Mouse (Mus musculus) stomach, embryonic 16.5 days (tissue): ENCODE results near the gene Hspb3. TPM values are rescaled to one million over a fixed set of nuclear protein-coding genes. Genes with fewer than 3 reads are reported as not detected.

Source experiments
- ATAC-seq: fragments of 200-750 bp; cut with Nextera tagmentation; 2 replicates; pipeline ENCODE4 v1.8.0; 2017; ENCODE audit warnings: moderate number of reproducible peaks, moderate TSS enrichment; ENCODE audit not compliant: insufficient read depth, low FRiP score
- H3K27ac ChIP-seq: fragments of 300-500 bp; sonication (generic); 2 replicates; pipeline ENCODE4 v1.5.1; 2014; ENCODE audit warnings: low read length
- H3K27me3 ChIP-seq: fragments of 300-500 bp; sonication (generic); 2 replicates; pipeline ENCODE4 v1.6.1; 2014; ENCODE audit warnings: low read length, control low read depth, mixed read lengths; ENCODE audit not compliant: control insufficient read depth, insufficient read depth
- H3K36me3 ChIP-seq: fragments of 300-500 bp; sonication (generic); 2 replicates; pipeline ENCODE4 v1.6.1; 2014; ENCODE audit warnings: low read length; ENCODE audit not compliant: control insufficient read depth, insufficient read depth
- H3K4me1 ChIP-seq: fragments of 300-500 bp; sonication (generic); 2 replicates; pipeline ENCODE4 v1.6.1; 2014; ENCODE audit warnings: low read length, control low read depth, mixed read lengths; ENCODE audit not compliant: control insufficient read depth, insufficient read depth
- H3K4me2 ChIP-seq: fragments of 300-500 bp; sonication (generic); 2 replicates; pipeline ENCODE4 v1.6.1; 2014; ENCODE audit warnings: low read depth, low read length, mixed read lengths
- H3K4me3 ChIP-seq: fragments of 300-500 bp; sonication (generic); replicated peaks from 2 replicates; pipeline ENCODE4 v1.5.1; 2014; ENCODE audit warnings: mild to moderate bottlenecking, low read length
- H3K9ac ChIP-seq: fragments of 300-500 bp; sonication (generic); 2 replicates; pipeline ENCODE4 v1.6.1; 2014; ENCODE audit warnings: low read length
- H3K9me3 ChIP-seq: fragments of 300-500 bp; sonication (generic); replicated peaks from 2 replicates; pipeline ENCODE4 v1.6.1; 2016; ENCODE audit warnings: low read length, control low read depth; ENCODE audit not compliant: control insufficient read depth
- WGBS: fragments of 180-500 bp; shearing (Covaris S2); extraction: QIAGEN DNeasy Blood & Tissue Kit; methylation state at CpG from one replicate; pipeline ENCODE4 v1.1.7; 2014; 5-methylcytosine and 5-hydroxymethylcytosine counted together
- polyA plus RNA-seq: library from polyadenylated mRNA; unstranded; fragments of >200 nt; fragmentation: Nextera tagmentation; extraction: Ambion mirVana; gene quantifications from 2 replicates; pipeline ENCODE4 v1.2.1, GENCODE M21; 2015

Hspb3 gene
- polyA plus RNA-seq, 1 experiment from 2014 or later: 5.2 TPM

GRCm38 (mm10) chr13:113689883-113690282 lies 26.4 kb upstream of the Hspb3 start:
- no peaks in the 10 kb centered on the region for H3K9me3 ChIP-seq
- no peak overlapping the region for H3K9ac ChIP-seq
- no peak for ATAC-seq

GRCm38 (mm10) chr13:113686691-113687121 lies 23.2 kb upstream of the Hspb3 start:
- no peaks in the 10 kb centered on the region for H3K4me1 ChIP-seq
- H3K9ac ChIP-seq: no peak overlapping the region
- H3K9me3 ChIP-seq: no peaks in the 10 kb centered on the region
- no peak for ATAC-seq
- WGBS: 61% methylated on average over 8 of the region's 8 CpGs
- no peaks in the 10 kb centered on the region for H3K27me3 ChIP-seq
- no peak overlapping the region for H3K4me2 ChIP-seq
- no peak overlapping the region for H3K4me3 ChIP-seq
- no peaks in the 10 kb centered on the region for H3K36me3 ChIP-seq
- no peak overlapping the region for H3K27ac ChIP-seq

More at GRCm38 (mm10) chr13:113689883-113690282, 26.4 kb upstream of the Hspb3 start:
- Histone ChIP-seq H3K4me2 (no peak overlapping the region), H3K36me3 (no peaks in the 10 kb centered on the region), H3K4me3 (no peak overlapping the region), H3K4me1 (no peaks in the 10 kb centered on the region), H3K27ac (no peak overlapping the region), H3K27me3 (no peaks in the 10 kb centered on the region)
- 71% methylated on average over 7 of the region's 7 CpGs for WGBS

- no peak overlapping the region for H3K4me3 ChIP-seq
- 0 out of 2 replicates have a peak, but pooled peaks cover 5% of the 10 kb centered on the region for H3K9me3 ChIP-seq
- WGBS: 74% methylated on average over 5 of the region's 5 CpGs
- no peak overlapping the region for H3K9ac ChIP-seq
- H3K4me1 ChIP-seq: no peaks in the 10 kb centered on the region
- H3K4me2 ChIP-seq: no peak overlapping the region
- H3K27me3 ChIP-seq: no peaks in the 10 kb centered on the region
- no peaks in the 10 kb centered on the region for H3K36me3 ChIP-seq
- no peak for ATAC-seq
- no peak overlapping the region for H3K27ac ChIP-seq
These were observed 19.3 kb upstream of the Hspb3 start for GRCm38 (mm10) chr13:113682821-113683220.

- Histone ChIP-seq H3K36me3 (no peaks in the 10 kb centered on the region), H3K9ac (no peak overlapping the region), H3K9me3 (0 out of 2 replicates have a peak, but pooled peaks cover 5% of the 10 kb centered on the region), H3K4me1 (no peaks in the 10 kb centered on the region), H3K27me3 (no peaks in the 10 kb centered on the region), H3K4me3 (no peak overlapping the region), H3K27ac (no peak overlapping the region), H3K4me2 (no peak overlapping the region)
- 88% methylated on average over 7 of the region's 7 CpGs for WGBS
- no peak for ATAC-seq
These were observed 17.2 kb upstream of the Hspb3 start for GRCm38 (mm10) chr13:113680646-113681045.

- no peaks in the 10 kb centered on the region for H3K36me3 ChIP-seq
- no peak overlapping the region for H3K9ac ChIP-seq
- H3K9me3 ChIP-seq: no peaks in the 10 kb centered on the region
- 34% methylated on average over 10 of the region's 10 CpGs for WGBS
- H3K27me3 ChIP-seq: no peaks in the 10 kb centered on the region
- H3K4me2 ChIP-seq: no peak overlapping the region
- H3K4me3 ChIP-seq: no peak overlapping the region
- ATAC-seq: no peak
- H3K4me1 ChIP-seq: no peaks in the 10 kb centered on the region
- H3K27ac ChIP-seq: no peak overlapping the region
These were observed 6.1 kb upstream of the Hspb3 start for GRCm38 (mm10) chr13:113669459-113670077.

- Histone ChIP-seq H3K36me3 (no peaks in the 10 kb centered on the region), H3K4me2 (no peak overlapping the region), H3K4me3 (no peak overlapping the region), H3K9me3 (no peaks in the 10 kb centered on the region), H3K27me3 (no peaks in the 10 kb centered on the region), H3K9ac (no peak overlapping the region), H3K4me1 (no peaks in the 10 kb centered on the region), H3K27ac (no peak overlapping the region)
- 56% methylated on average over 7 of the region's 7 CpGs for WGBS
- no peak for ATAC-seq
These were observed 407 bp upstream of the Hspb3 start for GRCm38 (mm10) chr13:113663883-113664282.

GRCm38 (mm10) chr13:113661826-113662271 lies 1.6 kb downstream of the Hspb3 start:
- Histone ChIP-seq H3K36me3 (no peaks in the 10 kb centered on the region), H3K27ac (no peak overlapping the region), H3K9me3 (no peaks in the 10 kb centered on the region), H3K9ac (no peak overlapping the region), H3K4me1 (no peaks in the 10 kb centered on the region), H3K4me3 (no peak overlapping the region), H3K4me2 (no peak overlapping the region), H3K27me3 (no peaks in the 10 kb centered on the region)
- no peak for ATAC-seq
- WGBS: 60% methylated on average over 7 of the region's 7 CpGs

GRCm38 (mm10) chr13:113660576-113661310 lies 2.7 kb downstream of the Hspb3 start:
- H3K9me3 ChIP-seq: no peaks in the 10 kb centered on the region
- WGBS: 84% methylated on average over 9 of the region's 9 CpGs
- H3K27me3 ChIP-seq: no peaks in the 10 kb centered on the region
- no peak overlapping the region for H3K9ac ChIP-seq
- no peaks in the 10 kb centered on the region for H3K36me3 ChIP-seq
- no peak overlapping the region for H3K4me3 ChIP-seq
- no peak overlapping the region for H3K27ac ChIP-seq
- H3K4me2 ChIP-seq: no peak overlapping the region
- no peaks in the 10 kb centered on the region for H3K4me1 ChIP-seq
- no peak for ATAC-seq

- H3K4me3 ChIP-seq: no peak overlapping the region
- H3K9ac ChIP-seq: no peak overlapping the region
- no peaks in the 10 kb centered on the region for H3K4me1 ChIP-seq
- no peak overlapping the region for H3K27ac ChIP-seq
- H3K36me3 ChIP-seq: no peaks in the 10 kb centered on the region
- no peaks in the 10 kb centered on the region for H3K27me3 ChIP-seq
- no peak overlapping the region for H3K4me2 ChIP-seq
- ATAC-seq: no peak
- H3K9me3 ChIP-seq: no peaks in the 10 kb centered on the region
- WGBS: 85% methylated on average over 7 of the region's 7 CpGs
These were observed 6.3 kb downstream of the Hspb3 start for GRCm38 (mm10) chr13:113657204-113657603.
